Mouse (Mus musculus) hindbrain, postnatal 0 days (tissue): ENCODE measurements around the gene Nipsnap3a. TPM values are rescaled to one million over a fixed set of nuclear protein-coding genes. Genes with fewer than 3 reads are reported as not detected.

Experiments
- ATAC-seq: fragments of 200-750 bp; cut with Nextera tagmentation; 2 replicates; pipeline ENCODE4 v1.8.0; 2017; ENCODE audit warnings: mild to moderate bottlenecking, moderate TSS enrichment, moderate library complexity
- DNase-seq: peaks from one replicate; pipeline ENCODE4 v3.0.0-alpha.2; 2015; ENCODE audit warnings: low spot score
- H3K27ac ChIP-seq: fragments of 300-500 bp; sonication (generic); 2 replicates; pipeline ENCODE4 v1.5.1; 2014; ENCODE audit warnings: mild to moderate bottlenecking
- H3K27me3 ChIP-seq: fragments of 300-500 bp; sonication (generic); 2 replicates; pipeline ENCODE4 v1.6.1; 2014; ENCODE audit warnings: low read length, mixed read lengths; ENCODE audit not compliant: insufficient read depth
- H3K36me3 ChIP-seq: fragments of 300-500 bp; sonication (generic); 2 replicates; pipeline ENCODE4 v1.6.1; 2014; ENCODE audit warnings: low read length, mixed read lengths; ENCODE audit not compliant: insufficient read depth
- H3K4me1 ChIP-seq: fragments of 300-500 bp; sonication (generic); 2 replicates; pipeline ENCODE4 v1.6.1; 2014; ENCODE audit warnings: antibody characterized with exemption, low read length, mixed read lengths; ENCODE audit not compliant: insufficient read depth
- H3K4me2 ChIP-seq: fragments of 300-500 bp; sonication (generic); 2 replicates; pipeline ENCODE4 v1.6.1; 2014; ENCODE audit warnings: low read depth, mild to moderate bottlenecking, low read length, moderate library complexity, mixed read lengths
- H3K4me3 ChIP-seq: fragments of 300-500 bp; sonication (generic); 2 replicates; pipeline ENCODE4 v1.5.1; 2014; ENCODE audit warnings: low read length
- H3K9ac ChIP-seq: fragments of 300-500 bp; sonication (generic); replicated peaks from 2 replicates; pipeline ENCODE4 v1.6.1; 2014; ENCODE audit warnings: mild to moderate bottlenecking, low read length, moderate library complexity, mixed read lengths
- H3K9me3 ChIP-seq: fragments of 300-500 bp; sonication (generic); 2 replicates; pipeline ENCODE4 v1.6.1; 2016; ENCODE audit warnings: low read length, mixed read lengths
- CTCF ChIP-seq: IDR thresholded peaks from 2 replicates; pipeline ENCODE4 v1.5.1; 2016; ENCODE audit warnings: antibody characterized with exemption, control low read depth, low read depth
- WGBS: fragments of 180-500 bp; shearing (Covaris S2); extraction: QIAGEN DNeasy Blood & Tissue Kit; methylation state at CpG from one replicate; pipeline ENCODE4 v1.1.7; 2014; 5-methylcytosine and 5-hydroxymethylcytosine counted together
- polyA plus RNA-seq: library from polyadenylated mRNA; unstranded; fragments of >200 nt; fragmentation: Nextera tagmentation; extraction: Ambion mirVana; gene quantifications from 2 replicates; pipeline ENCODE4 v1.2.1, GENCODE M21; 2015
- total RNA-seq: library from RNA; depleted of rRNA; stranded (reverse); fragments of >200 nt; gene quantifications from 2 replicates; pipeline ENCODE4 v1.2.3, GENCODE M21; 2014; rRNA removed

Nipsnap3a gene
- total and polyA plus RNA-seq, 2 experiments from 2014 or later = not detected

DNA sequence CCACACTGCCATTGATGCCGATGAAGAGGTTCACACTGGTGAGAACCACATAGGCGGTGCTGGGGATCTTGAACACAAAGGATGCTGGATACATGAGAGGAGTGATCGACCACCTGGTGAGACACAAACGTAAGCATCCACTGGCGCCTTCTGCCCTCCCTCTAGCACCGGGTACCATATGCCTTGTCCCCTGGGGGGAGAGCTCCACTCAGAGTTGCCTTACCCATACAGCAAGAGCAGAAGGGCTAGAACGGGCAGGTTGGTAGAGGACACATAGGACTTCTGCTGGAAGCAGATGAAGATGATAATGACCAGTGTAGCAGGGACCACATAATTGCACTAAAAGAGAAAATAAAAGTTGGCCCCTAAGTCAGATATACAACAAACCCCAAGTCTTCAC is 56.7 kb downstream of the Nipsnap3a start:
- DNase-seq = no peak
- H3K27ac ChIP-seq = no peak overlapping the region

DNA sequence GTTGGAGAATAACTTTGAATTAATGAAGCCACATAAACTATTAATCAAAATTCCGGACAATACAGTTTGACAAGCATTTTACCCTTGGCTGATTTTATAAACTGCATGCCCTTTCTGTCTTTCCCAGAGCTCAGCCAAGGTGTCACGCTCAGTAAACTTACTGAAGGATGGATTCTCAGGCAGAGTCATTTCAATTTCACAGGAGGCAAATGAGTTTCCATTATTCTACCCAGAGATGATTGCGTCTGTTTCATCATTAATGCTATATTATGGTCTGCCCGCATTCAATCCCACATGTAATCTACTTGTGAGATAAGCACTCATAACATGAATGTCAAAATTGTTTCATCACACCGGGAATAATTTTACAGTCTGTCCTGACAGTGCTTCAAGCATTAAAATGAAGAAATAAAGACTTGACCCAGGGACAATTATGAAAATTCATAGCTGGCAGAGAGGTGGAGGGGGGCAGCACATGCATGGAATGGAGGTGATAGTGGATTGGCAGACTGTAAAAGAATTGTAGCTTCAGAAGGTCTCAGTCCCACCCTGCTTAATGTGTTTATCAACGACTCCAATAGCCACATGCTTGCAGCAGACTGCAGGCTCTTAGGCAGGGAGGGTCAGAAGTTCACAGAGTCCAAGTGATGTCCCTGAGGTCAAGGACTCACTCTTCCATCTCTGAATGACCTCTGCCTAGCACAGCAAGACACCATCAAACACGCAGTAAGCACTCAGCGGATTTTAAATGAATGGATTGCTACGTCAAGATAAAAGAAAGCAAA is 57.4 kb downstream of the Nipsnap3a start:
- WGBS = 49% methylated on average over 9 of the region's 9 CpGs
- no peak for TF ChIP-seq CTCF
- H3K27ac ChIP-seq = no peak overlapping the region

More for the DNA sequence above, 56.7 kb downstream of the Nipsnap3a start:
- H3K4me3 ChIP-seq = no peak overlapping the region
- peak; percentile 35; the same call in 1 of the 2 replicates for ATAC-seq
- no peaks in the 10 kb centered on the region for H3K4me1 ChIP-seq
- 64% methylated on average over 7 of the region's 7 CpGs for WGBS
- no peak overlapping the region for H3K4me2 ChIP-seq
- no peak for TF ChIP-seq CTCF
- H3K27me3 ChIP-seq = no peaks in the 10 kb centered on the region
- peaks cover 4% of the 10 kb centered on the region; the same call in 1 of the 2 replicates for H3K36me3 ChIP-seq
- H3K9me3 ChIP-seq = no peaks in the 10 kb centered on the region
- H3K9ac ChIP-seq = no peak overlapping the region

More for the DNA sequence above, 57.4 kb downstream of the Nipsnap3a start:
- H3K4me2 ChIP-seq = no peak overlapping the region
- H3K9me3 ChIP-seq = no peaks in the 10 kb centered on the region
- H3K36me3 ChIP-seq = peaks cover 4% of the 10 kb centered on the region; the same call in 1 of the 2 replicates
- H3K9ac ChIP-seq = no peak overlapping the region
- DNase-seq (no peak), ATAC-seq (no peak)
- no peaks in the 10 kb centered on the region for H3K4me1 ChIP-seq
- H3K4me3 ChIP-seq = no peak overlapping the region
- H3K27me3 ChIP-seq = no peaks in the 10 kb centered on the region

Other genes starting within 250 kb of the Nipsnap3a start
- not detected in 2 replicates for gene Olfr275, start 174.7 kb upstream of the Nipsnap3a start, total RNA-seq
- gene Olfr275, start 174.7 kb upstream of the Nipsnap3a start, polyA plus RNA-seq = not detected in 2 replicates
- gene Olfr273, start 130.0 kb upstream of the Nipsnap3a start, total RNA-seq = not detected in 2 replicates
- gene Olfr273, start 130.0 kb upstream of the Nipsnap3a start, polyA plus RNA-seq = not detected in 2 replicates
- not detected in 2 replicates for gene Olfr272, start 70.1 kb upstream of the Nipsnap3a start, total RNA-seq
- not detected in 2 replicates for gene Olfr272, start 70.1 kb upstream of the Nipsnap3a start, polyA plus RNA-seq
- not detected in 2 replicates for gene Olfr270, start 24.7 kb upstream of the Nipsnap3a start, total RNA-seq
- gene Olfr270, start 24.7 kb upstream of the Nipsnap3a start, polyA plus RNA-seq = not detected in 2 replicates
- 96.6 and 97.0 TPM in 2 replicates for gene Nipsnap3b, start 22.6 kb downstream of the Nipsnap3a start, total RNA-seq
- gene Nipsnap3b, start 22.6 kb downstream of the Nipsnap3a start, polyA plus RNA-seq = 151 and 159 TPM in 2 replicates
- 43.5 and 49.5 TPM in 2 replicates for gene Abca1, start 170.6 kb downstream of the Nipsnap3a start, total RNA-seq
- gene Abca1, start 170.6 kb downstream of the Nipsnap3a start, polyA plus RNA-seq = 8.8 TPM in 2 replicates